Mouse (Mus musculus): Measurements from ENCODE around the gene Cyp2c40. TPM values are rescaled to one million over a fixed set of nuclear protein-coding genes. Genes with fewer than 3 reads are reported as not detected.
"Not testable (repeated sequence)": the region's sequence is repeated elsewhere in the genome, so short reads cannot be mapped to it uniquely, and the experiment has no call there.

Cyp2c40 gene
- 4.9 TPM in 1 of 2 replicates, not detected in the other for total RNA-seq (2021)
- long read RNA-seq, transcript Cyp2c40-201 (9 exons, 1,803 nt): major isoform, 585 of 855 reads
- long read RNA-seq, partial matches to known transcripts: 53 of 855 reads
- long read RNA-seq, other reads (novel, unspliced or antisense): 217 of 855 reads

DNA sequence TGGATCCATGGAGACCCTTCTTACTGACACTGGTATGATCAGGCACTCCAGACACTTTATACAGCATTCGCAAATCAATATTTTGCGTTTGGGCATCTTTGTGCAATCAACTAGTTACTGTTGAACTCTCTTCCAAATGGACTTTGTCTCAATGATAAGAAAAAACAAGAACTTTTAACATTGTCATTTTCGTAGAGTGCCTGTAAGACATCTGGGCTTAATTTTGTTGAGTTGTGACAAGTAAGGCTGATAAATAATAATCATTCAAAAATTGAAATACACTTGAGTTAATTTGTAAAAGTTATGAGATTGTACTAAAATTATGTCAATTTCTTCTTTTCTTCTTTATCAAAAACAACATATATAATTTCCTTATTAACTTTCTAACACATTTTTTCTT, at the start of gene Cyp2c40:
Gene Cyp2c40, minus strand, starts transcription at position 101 of the 400 bp plus-strand sequence.
- DNase-seq: not testable (repeated sequence)

DNA sequence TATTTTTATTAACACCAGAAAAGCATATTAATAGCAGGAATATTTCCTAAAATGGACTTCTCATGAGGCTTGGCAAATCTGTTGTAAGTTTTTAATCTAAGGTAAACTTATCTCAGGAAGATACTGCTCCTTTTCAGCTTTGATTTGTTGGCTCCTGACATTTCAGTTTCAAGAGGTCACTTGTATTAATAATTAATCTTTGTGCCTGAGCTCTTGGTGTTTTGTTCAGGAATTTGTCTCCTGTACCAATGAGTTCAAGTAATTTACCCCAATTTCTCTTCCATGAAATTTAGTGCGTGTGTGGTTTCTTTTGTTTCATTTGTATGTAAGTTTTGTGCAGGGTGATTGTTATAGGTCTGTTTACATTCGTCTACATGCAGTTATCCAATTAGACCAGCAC, 8.3 kb upstream of the Cyp2c40 start:
- DNase-seq: not testable (repeated sequence)

DNA sequence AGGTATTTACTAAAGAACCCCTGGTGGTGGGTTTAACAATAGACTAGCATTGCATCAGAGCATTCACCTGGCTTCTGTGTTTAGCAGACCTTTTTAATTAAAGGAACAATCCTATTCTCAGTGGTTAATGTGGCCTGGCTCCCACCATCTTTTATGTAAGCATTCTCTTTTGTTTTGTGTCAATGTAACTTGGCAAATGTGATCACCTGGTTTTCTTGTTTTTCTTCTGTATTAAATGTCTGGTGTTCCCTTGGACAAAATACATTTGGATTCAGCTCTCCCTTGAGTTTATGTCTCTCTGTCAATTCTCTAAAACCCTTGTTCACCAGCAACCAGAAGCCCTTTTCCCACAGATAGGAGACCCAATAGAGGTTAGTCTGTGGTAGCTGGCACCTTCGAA, 3.8 kb upstream of the Cyp2c40 start:
- not testable (repeated sequence) for DNase-seq

DNA sequence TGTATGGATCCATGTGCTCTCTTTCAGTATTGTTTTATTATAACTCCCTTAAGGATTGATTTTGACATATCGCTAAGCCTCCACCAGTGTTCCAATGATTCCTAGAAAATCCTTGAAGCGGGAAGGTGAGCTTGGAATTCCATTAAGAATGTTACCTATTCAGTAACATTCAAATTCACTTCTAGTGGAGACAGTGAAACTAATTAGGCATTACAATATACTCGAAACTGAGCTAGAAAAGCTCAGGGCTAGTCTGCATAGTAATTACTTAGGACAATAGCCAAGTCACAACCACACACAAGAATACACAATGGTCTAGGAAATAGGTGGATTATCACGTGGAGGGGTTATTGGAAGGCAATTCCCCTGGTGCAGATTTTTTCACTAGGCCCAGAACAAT, 3.4 kb upstream of the Cyp2c40 start:
- DNase-seq: not testable (repeated sequence)

DNA sequence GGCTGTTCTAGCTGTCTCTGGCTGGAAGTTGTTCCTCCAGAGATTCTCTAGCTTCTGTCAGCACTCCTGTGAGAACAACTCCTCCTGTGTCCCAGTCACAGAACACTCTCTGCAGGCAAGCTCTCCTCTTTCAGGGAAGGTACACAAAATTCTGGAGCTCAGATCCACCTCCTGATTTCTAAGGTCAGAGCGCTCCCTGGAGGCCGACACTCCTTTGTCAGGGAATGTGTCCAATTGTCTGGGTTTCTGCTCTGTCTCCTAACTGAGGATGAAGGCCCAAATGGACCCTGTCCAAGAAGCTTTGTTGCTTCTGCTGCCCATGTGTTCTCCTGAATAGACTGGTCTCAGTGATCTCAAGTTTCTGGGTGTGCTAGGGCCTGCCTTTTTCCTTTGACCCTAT, 27.2 kb downstream of the Cyp2c40 start:
- not testable (repeated sequence) for DNase-seq

DNA sequence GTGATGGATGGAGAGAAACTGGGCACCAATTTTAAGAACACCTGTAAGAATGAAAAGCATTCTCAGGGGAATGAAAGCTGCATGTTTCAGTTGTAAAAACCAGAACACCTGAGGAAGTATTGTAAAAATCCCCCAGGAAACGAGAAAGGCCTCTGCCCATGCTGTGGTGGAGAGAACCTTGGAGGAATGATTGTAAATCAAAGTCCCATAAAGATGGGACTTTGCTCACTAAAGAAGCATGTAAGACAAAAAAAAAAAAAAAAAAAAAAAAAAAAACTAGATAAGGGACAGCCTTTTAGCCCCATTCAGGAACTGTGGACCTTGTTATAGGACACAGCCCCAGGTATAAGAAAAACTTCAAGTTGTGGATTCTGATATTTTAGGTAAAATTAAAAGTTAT, 67.3 kb downstream of the Cyp2c40 start:
- DNase-seq: no peak

DNA sequence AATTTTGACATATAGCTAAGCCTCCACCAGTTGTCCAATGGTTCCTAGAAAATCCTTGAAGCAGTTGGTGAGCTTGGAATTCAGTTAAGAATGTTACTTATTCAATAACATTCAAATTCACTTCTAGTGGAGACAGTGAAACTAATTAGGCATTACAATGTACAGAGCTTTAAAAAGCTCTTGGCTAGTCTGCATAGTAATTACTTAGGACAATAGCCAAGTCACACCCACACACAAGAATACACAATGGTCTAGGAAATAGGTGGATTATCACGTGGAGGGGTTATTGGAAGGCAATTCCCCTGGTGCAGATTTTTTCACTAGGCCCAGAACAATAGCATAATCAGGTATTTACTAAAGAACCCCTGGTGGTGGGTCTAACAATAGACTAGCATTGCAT, 68.3 kb downstream of the Cyp2c40 start:
- not testable (repeated sequence) for DNase-seq

DNA sequence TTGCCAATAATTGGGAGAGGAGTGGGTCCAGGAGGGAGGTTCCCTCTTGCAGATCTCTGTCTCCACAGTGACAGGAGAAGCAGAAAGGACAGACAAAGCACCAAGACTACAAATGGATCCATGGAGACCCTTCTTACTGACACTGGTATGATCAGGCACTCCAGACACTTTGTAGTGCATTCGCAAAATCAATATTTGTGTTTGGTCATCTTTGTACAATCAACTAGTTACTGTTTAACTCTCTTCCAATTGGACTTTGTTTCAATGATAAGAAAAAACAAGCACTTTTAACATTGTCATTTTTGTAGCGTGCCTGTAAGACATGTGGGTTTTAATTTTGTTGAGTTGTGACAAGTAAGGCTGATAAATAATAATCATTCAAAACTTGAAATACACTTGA, 71.7 kb downstream of the Cyp2c40 start, which contains the start of gene Cyp2c68:
Gene Cyp2c68, minus strand, starts transcription at position 135 of the 400 bp plus-strand sequence.
- DNase-seq: no peak

Other genes starting within 250 kb of the Cyp2c40 start
- gene Cyp2c67, start 163.8 kb downstream of the Cyp2c40 start, total RNA-seq (2021): 2.6 TPM in 1 of 2 replicates, not detected in the other
- gene Cyp2c68, start 71.8 kb downstream of the Cyp2c40 start, total RNA-seq (2021): 3.0 TPM in 1 of 2 replicates, not detected in the other
- gene Cyp2c69, start 74.0 kb upstream of the Cyp2c40 start, total RNA-seq (2021): 9.1 TPM in 1 of 2 replicates, not detected in the other
- 3.9 TPM in 1 of 2 replicates, not detected in the other for gene Cyp2c37, start 179.6 kb upstream of the Cyp2c40 start, total RNA-seq (2021)

Measured in adrenal gland, postnatal 25 days (tissue).